Mouse (Mus musculus) left cerebral cortex, adult 18-20 months (tissue): ENCODE measurements around the gene Hoxb6. TPM values are rescaled to one million over a fixed set of nuclear protein-coding genes. Genes with fewer than 3 reads are reported as not detected.

Experiments used
- DNase-seq, 2 experiments: peaks; one replicate each; pipeline ENCODE4 v3.0.0; 2021 to 2022; ENCODE audit warnings: low spot score in 2 of 2, mixed read lengths in 1 of 2
- total RNA-seq, 2 experiments: library from RNA; stranded (reverse); gene quantifications; 2 replicates each; pipeline ENCODE4 v1.2.3; 2021

The Hoxb6 gene
- total RNA-seq, 2 experiments from 2014 or later: not detected

DNA sequence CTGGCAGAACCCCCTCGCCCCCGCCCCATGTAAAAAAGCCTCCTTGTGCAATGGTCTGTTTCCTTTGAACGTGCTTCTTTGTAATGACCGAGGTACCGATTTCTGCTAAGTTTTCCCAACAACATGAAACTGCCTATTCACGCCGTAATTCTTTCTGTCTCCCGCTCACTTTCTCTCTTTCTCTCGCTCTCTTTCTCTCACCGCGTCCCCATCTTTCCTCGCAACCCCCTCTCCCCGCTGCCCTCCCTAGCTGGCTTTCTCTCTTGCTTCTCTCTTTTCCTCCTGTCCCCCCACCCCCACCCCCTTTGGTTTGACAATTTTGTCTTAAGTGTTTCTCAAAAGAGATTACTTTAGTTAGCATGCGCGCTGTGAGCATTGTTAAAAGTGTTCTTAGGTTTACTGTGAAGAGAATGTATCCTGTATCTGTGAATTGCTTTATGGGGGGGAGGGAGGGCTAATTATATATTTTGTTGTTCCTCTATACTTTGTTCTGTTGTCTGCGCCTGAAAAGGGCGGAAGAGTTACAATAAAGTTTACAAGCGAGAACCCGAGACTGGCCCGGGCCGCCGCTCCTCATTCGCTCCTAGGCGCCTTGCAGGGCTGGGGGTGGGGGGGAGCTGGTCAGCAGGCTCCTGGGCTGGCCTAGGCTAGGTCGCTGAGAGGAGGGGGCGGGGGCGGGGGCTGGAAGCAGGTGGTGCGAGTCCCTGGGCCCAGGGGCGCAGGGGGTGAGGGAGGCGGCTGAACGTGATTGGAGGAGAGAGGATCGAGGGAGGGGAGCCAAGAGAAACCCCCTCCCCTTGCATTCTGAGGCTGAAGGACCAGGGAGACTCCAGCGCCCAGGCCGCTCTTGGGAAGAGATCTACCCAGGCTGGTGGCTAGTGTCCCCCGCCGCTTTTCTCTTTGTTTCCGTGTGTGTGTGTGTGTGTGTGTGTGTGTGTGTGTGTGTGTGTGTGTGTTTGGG, 7.2 kb upstream of the Hoxb6 start:
- DNase-seq: no peak

- DNase-seq: no peak
These were observed 6.2 kb upstream of the Hoxb6 start, which contains the start of gene Hoxb7 for GRCm38 (mm10) chr11:96285771-96286738. Gene Hoxb7, plus strand, starts transcription at chr11:96286623.

DNA sequence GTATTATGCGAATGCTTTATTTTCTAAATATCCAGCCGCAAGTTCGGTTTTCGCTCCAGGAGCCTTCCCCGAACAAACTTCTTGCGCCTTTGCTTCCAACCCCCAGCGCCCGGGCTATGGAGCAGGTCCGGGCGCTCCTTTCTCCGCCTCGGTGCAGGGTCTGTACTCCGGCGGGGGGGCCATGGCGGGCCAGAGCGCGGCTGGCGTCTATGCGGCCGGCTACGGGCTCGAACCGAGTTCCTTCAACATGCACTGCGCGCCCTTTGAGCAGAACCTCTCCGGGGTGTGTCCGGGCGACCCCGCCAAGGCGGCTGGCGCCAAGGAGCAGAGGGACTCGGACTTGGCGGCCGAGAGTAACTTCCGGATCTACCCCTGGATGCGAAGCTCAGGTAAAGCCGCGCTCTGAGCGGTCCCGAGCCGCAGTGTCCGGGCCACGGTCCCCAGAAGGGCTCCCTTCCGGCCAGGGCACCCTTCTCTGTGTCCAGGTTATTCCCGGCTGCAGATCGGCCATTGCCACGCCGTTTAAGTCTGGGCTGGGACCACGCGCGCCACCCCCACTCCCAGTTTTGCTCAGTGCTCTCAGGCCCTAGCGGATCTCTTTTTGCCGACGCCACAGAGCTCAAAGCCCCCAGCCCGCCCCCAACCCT, 5.4 kb upstream of the Hoxb6 start:
- no peak for DNase-seq

GRCm38 (mm10) chr11:96287411-96287810, 4.9 kb upstream of the Hoxb6 start:
- DNase-seq: no peak

GRCm38 (mm10) chr11:96288455-96289221, 3.6 kb upstream of the Hoxb6 start:
- no peak for DNase-seq

- no peak for DNase-seq
These were observed 3.0 kb upstream of the Hoxb6 start for GRCm38 (mm10) chr11:96289293-96289692.

GRCm38 (mm10) chr11:96289837-96290236, 2.4 kb upstream of the Hoxb6 start:
- no peak for DNase-seq

DNA sequence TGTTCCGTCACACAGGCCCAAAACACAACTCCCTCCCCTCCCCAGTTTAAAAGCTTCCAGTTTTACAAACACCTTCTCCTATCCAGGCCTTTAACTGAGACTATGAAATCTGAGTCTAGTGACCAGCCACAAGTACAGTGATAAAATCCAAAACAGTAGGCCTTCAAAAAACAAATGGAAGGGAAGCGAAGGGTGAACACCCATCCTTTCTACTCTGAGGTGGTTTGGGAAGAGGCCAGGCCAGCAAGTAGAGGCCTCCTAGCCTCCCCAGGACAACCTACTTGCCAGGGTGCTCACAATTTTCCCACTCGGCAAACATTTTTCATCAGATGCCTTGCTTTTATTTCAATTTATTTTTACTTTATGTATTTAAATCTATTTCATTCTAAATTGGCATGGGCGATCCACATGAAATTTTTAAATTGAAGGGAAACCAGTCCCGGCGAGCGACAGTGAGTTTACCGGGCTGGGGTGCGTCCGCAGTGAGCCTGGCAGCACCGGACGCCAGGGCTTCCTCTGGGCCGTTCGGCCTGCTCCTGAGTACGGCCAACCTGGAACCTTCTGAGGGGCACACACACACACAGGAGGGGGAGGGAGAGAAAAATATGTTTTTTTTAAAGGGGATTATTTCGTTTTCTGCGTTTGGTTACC, 1.4 kb upstream of the Hoxb6 start:
- no peak for DNase-seq

DNA sequence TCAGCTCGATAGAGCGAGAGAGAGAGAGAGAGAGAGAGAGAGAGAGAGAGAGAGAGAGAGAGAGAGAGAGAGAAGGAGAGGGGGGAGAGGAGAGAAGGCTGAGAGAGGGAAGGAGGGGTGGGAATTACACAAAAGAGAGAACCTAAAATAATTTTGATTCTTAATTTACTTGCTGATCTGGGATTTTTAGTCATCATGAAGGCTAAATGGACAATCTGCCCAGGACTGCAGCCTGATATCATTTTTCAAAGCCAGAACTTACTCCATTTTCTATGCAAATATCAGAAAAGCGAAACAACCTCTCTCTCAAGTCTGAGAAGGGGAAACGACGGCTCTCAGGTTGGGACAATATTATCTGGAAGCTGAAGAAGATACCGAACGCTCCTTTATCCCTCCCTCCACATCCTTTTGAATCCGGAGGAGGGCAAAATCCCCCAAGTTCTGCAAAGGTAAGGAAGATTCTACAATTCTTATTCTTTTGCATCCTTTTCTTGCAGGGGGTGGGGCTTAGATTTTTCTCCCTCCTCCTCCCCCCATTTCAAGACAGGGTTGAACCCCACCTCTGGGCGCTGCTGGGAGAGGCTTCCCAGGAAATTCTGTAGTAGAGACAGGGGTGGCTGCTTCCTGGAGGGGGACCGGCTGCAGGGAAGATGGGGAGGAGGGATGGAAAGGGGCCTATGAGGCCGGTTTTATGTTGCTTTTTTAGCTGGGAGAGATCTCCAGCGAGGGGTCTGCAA, 457 bp downstream of the Hoxb6 start:
- DNase-seq: no peak

DNA sequence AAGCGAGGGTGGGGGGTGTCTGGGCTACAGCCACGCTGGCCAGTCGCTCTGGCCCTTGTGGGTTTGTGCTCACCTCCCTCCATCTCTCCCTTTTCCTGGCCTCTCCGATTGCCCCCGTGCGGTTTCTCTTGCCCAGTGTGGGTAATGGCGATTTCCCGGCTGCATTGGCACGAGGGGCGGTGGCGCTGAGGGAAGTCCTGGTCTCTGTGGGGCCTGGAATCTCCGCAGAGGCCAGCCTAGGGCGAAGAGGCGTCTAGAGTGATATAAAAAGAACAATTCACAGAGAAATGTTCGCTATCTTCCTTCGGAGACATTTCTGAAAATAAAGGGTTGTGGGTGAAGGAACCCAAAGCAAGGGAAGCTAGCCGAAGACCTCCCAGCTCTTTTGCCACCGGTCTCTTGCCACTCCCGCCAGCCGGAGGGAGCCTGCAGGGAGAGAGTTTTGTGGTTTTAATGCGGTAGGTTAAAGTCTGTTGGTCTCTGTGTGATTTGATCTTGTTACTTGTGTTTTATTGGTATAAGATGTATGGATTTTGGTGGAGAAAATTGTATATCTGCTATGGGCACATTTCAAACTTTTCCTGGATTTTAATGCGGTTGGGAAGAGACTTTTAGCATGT, 1.1 kb downstream of the Hoxb6 start:
- no peak for DNase-seq

- DNase-seq: peak; percentile 28 to 54
These were observed 2.2 kb downstream of the Hoxb6 start for GRCm38 (mm10) chr11:96294245-96295091.

- DNase-seq: no peak
These were observed 3.0 kb downstream of the Hoxb6 start for GRCm38 (mm10) chr11:96295092-96295835.

GRCm38 (mm10) chr11:96296997-96297396, 4.7 kb downstream of the Hoxb6 start:
- no peak for DNase-seq

GRCm38 (mm10) chr11:96297428-96297827, 5.2 kb downstream of the Hoxb6 start:
- DNase-seq: no peak

GRCm38 (mm10) chr11:96297968-96298635, 5.8 kb downstream of the Hoxb6 start:
- DNase-seq: no peak

DNA sequence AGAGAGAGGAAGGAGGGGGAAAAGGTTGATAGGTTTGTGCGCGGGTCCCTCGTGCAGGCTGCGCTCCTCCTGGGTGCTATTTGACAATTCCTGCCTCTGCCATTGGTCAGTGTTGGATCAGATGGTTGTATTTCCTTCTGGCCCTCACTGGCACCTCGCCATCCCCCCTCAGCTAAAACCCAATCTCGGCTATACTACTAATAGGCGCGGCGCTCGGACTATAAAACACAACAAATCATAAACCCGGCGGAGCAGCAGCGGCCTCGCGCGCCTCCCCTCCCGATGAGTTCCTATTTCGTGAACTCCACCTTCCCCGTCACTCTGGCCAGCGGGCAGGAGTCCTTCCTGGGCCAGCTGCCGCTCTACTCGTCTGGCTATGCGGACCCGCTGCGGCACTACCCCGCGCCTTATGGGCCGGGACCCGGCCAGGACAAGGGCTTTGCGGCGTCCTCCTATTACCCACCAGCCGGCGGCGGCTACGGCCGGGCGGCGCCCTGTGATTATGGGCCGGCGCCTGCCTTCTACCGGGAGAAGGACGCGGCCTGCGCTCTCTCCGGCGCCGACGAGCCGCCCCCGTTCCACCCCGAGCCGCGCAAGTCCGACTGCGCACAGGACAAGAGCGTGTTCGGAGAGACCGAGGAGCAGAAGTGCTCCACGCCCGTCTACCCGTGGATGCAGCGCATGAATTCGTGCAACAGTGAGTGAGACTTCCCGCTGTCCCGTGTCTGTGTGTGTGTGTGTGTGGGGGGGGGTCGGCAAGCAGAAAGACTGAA, 6.8 kb downstream of the Hoxb6 start:
- DNase-seq: no peak
